Mouse (Mus musculus) heart, embryonic 14.5 days (tissue): ENCODE data around the gene Phrf1. TPM values are rescaled to one million over a fixed set of nuclear protein-coding genes. Genes with fewer than 3 reads are reported as not detected.
A peak's percentile ranks its signal among the peaks of the same experiment; 100 is the strongest.

ENCODE experiments used
- ATAC-seq: fragments of 200-750 bp; cut with Nextera tagmentation; 2 replicates; pipeline ENCODE4 v1.8.0; 2017; ENCODE audit warnings: low read depth, moderate TSS enrichment; ENCODE audit not compliant: insufficient number of reproducible peaks, insufficient read depth, low FRiP score
- H3K27ac ChIP-seq, 2 experiments: fragments of 200-500 bp in 1 of 2; fragments of 300-500 bp in 1 of 2; sonication (generic) in 1 of 2; replicated peaks in 1 of 2; 2 replicates each; pipeline ENCODE4 v1.5.1; 2012 to 2014; ENCODE audit warnings: low read depth in 2 of 2, low read length in 2 of 2, control low read depth in 1 of 2, mild to moderate bottlenecking in 1 of 2, mixed read lengths in 1 of 2; ENCODE audit not compliant: control insufficient read depth in 1 of 2, insufficient read depth in 1 of 2
- H3K27me3 ChIP-seq: fragments of 300-500 bp; sonication (generic); 2 replicates; pipeline ENCODE4 v1.6.1; 2014; ENCODE audit warnings: mild to moderate bottlenecking, low read length, control low read depth; ENCODE audit not compliant: control insufficient read depth, insufficient read depth
- H3K36me3 ChIP-seq: fragments of 300-500 bp; sonication (generic); 2 replicates; pipeline ENCODE4 v1.6.1; 2014; ENCODE audit warnings: mild to moderate bottlenecking, control low read depth, low read length, mixed read lengths; ENCODE audit not compliant: control insufficient read depth, insufficient read depth
- H3K4me1 ChIP-seq, 2 experiments: fragments of 200-500 bp in 1 of 2; fragments of 300-500 bp in 1 of 2; sonication (generic) in 1 of 2; 2 replicates each; pipeline ENCODE4 v1.6.1; 2012 to 2014; ENCODE audit warnings: low read length in 2 of 2, control low read depth in 1 of 2, mixed read lengths in 1 of 2; ENCODE audit not compliant: control insufficient read depth in 2 of 2, insufficient read depth in 2 of 2
- H3K4me2 ChIP-seq: fragments of 300-500 bp; sonication (generic); 2 replicates; pipeline ENCODE4 v1.6.1; 2014; ENCODE audit warnings: mild to moderate bottlenecking, low read length
- H3K4me3 ChIP-seq, 2 experiments: fragments of 200-500 bp in 1 of 2; fragments of 300-500 bp in 1 of 2; sonication (generic) in 1 of 2; 2 replicates each; pipeline ENCODE4 v1.5.1; 2012 to 2014; ENCODE audit warnings: low read length in 2 of 2, mild to moderate bottlenecking in 2 of 2, control low read depth in 1 of 2, low read depth in 1 of 2, moderate library complexity in 1 of 2; ENCODE audit not compliant: control insufficient read depth in 1 of 2, insufficient read depth in 1 of 2
- H3K9ac ChIP-seq: fragments of 300-500 bp; sonication (generic); 2 replicates; pipeline ENCODE4 v1.6.1; 2014; ENCODE audit warnings: mild to moderate bottlenecking, low read length
- H3K9me3 ChIP-seq: fragments of 300-500 bp; sonication (generic); 2 replicates; pipeline ENCODE4 v1.6.1; 2016; ENCODE audit warnings: low read length, control low read depth; ENCODE audit not compliant: control insufficient read depth
- WGBS: fragments of 180-500 bp; shearing (Covaris S2); extraction: QIAGEN DNeasy Blood & Tissue Kit; methylation state at CpG from one replicate; pipeline ENCODE4 v1.1.7; 2014; 5-methylcytosine and 5-hydroxymethylcytosine counted together
- polyA plus RNA-seq: library from polyadenylated mRNA; unstranded; fragments of >200 nt; fragmentation: Nextera tagmentation; extraction: Ambion mirVana; gene quantifications from 2 replicates; pipeline ENCODE4 v1.2.1, GENCODE M21; 2014

The Phrf1 gene
- polyA plus RNA-seq, 1 experiment from 2014 or later = 41.3 TPM

GRCm38 (mm10) chr7:141278766-141279590 is 50.4 kb downstream of the Phrf1 start, which contains the start of gene Sct:
Gene Sct (minus strand): TSS chr7:141279133.
- H3K36me3 ChIP-seq = no peaks in the 10 kb centered on the region
- 3% methylated on average over 46 of the region's 46 CpGs for WGBS
- peaks cover 17% of the 10 kb centered on the region; the same call in 1 of the 2 replicates for H3K27me3 ChIP-seq
- ATAC-seq = peak; percentile 41
- H3K4me2 ChIP-seq = peak within 1 kb of the TSS; percentile 98
- peaks cover 2 to 12% of the 10 kb centered on the region in 2 experiments; a peak in 3 of 4 replicates for H3K4me1 ChIP-seq
- H3K27ac ChIP-seq = no peak within 1 kb of the TSS
- H3K4me3 ChIP-seq = peak within 1 kb of the TSS; percentile 42 to 47
- H3K9ac ChIP-seq = peak within 1 kb of the TSS; percentile 57
- H3K9me3 ChIP-seq = no peaks in the 10 kb centered on the region

GRCm38 (mm10) chr7:141281442-141281841 is 52.9 kb downstream of the Phrf1 start:
- no peak overlapping the region for H3K9ac ChIP-seq
- peaks cover 17% of the 10 kb centered on the region; the same call in 1 of the 2 replicates for H3K27me3 ChIP-seq
- no peaks in the 10 kb centered on the region for H3K9me3 ChIP-seq
- ATAC-seq = no peak
- H3K36me3 ChIP-seq = no peaks in the 10 kb centered on the region
- H3K4me1 ChIP-seq = peaks cover 2 to 12% of the 10 kb centered on the region in 2 experiments; a peak in 3 of 4 replicates
- no peak overlapping the region for H3K4me3 ChIP-seq
- H3K4me2 ChIP-seq = no peak overlapping the region
- H3K27ac ChIP-seq = no peak overlapping the region
- WGBS = 80% methylated on average over 6 of the region's 6 CpGs

GRCm38 (mm10) chr7:141282756-141283155 is 54.2 kb downstream of the Phrf1 start:
- Histone ChIP-seq H3K9ac (no peak overlapping the region), H3K4me3 (no peak overlapping the region), H3K9me3 (no peaks in the 10 kb centered on the region), H3K27me3 (peaks cover 17% of the 10 kb centered on the region; the same call in 1 of the 2 replicates), H3K4me1 (peaks cover 2 to 12% of the 10 kb centered on the region in 2 experiments; a peak in 3 of 4 replicates), H3K27ac (no peak overlapping the region), H3K4me2 (no peak overlapping the region), H3K36me3 (no peaks in the 10 kb centered on the region)
- WGBS = 78% methylated on average over 4 of the region's 4 CpGs
- no peak for ATAC-seq

DNA sequence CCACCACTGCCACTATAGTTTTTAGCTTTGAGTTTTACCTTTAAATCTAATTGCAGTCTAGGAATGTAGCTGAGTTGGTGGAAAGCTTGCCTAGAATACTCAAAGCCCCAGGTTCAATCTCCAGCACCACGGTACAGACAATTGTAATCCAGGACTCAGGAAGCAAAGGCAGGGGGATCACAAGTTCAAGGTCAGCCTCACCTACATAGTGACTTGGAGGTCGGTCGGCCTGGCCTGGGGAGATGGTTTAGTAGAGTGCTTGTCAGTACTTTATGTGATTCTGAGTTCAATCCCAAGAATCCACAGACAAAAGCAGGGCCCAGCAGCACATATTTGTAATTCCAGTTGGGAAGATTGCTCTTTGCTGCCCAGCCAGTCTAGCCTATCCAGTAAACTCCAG is 59.5 kb downstream of the Phrf1 start:
- Histone ChIP-seq H3K4me1 (peaks cover 0 to 5% of the 10 kb centered on the region in 2 experiments; a peak in 2 of 4 replicates), H3K36me3 (no peaks in the 10 kb centered on the region), H3K27me3 (peaks cover 36% of the 10 kb centered on the region), H3K9me3 (no peaks in the 10 kb centered on the region), H3K4me3 (no peak overlapping the region), H3K4me2 (no peak overlapping the region), H3K27ac (no peak overlapping the region), H3K9ac (no peak overlapping the region)
- ATAC-seq = no peak
- WGBS = 61% methylated on average over 3 of the region's 3 CpGs

DNA sequence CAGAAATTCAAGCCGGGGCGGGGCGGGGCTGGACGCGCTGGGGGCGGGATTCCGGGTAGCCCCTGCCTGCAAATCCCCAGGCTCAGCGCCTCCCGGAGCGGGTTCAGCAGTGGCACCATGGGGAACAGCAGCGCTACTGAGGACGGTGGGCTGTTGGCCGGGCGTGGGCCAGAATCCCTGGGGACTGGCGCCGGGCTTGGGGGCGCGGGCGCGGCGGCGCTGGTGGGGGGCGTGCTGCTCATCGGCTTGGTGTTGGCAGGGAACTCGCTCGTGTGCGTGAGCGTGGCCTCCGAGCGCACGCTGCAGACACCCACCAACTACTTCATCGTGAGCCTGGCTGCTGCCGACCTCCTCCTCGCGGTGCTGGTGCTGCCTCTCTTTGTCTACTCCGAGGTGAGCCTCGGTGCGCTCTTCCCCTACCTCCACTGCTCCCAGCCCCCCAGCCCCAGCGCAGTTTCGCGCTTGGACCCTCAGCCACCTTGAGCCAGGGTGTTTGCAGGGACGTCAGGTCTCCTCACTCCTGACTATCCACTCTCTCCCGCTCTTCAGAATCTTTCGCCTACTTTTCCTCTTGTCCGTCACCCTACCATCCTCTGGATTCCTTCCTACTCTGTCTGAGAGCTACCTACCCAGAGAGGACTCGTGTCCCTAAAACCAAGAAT is 63.5 kb downstream of the Phrf1 start, which contains the start of gene Drd4:
Drd4 (plus strand) TSS at position 86 of the 662 bp plus-strand sequence.
- peaks cover 4% of the 10 kb centered on the region for H3K36me3 ChIP-seq
- peak within 1 kb of the TSS; percentile 44 for H3K9ac ChIP-seq
- 3% methylated on average over 35 of the region's 46 CpGs for WGBS
- no peak within 1 kb of the TSS for H3K27ac ChIP-seq
- H3K9me3 ChIP-seq = no peaks in the 10 kb centered on the region
- peaks cover 63% of the 10 kb centered on the region for H3K27me3 ChIP-seq
- H3K4me2 ChIP-seq = peak within 1 kb of the TSS; percentile 75
- no peak; the same call in 1 of the 2 replicates for ATAC-seq
- H3K4me1 ChIP-seq = peaks cover 4 to 22% of the 10 kb centered on the region in 2 experiments; a peak in 3 of 4 replicates
- peak within 1 kb of the TSS; percentile 35 to 39 for H3K4me3 ChIP-seq

DNA sequence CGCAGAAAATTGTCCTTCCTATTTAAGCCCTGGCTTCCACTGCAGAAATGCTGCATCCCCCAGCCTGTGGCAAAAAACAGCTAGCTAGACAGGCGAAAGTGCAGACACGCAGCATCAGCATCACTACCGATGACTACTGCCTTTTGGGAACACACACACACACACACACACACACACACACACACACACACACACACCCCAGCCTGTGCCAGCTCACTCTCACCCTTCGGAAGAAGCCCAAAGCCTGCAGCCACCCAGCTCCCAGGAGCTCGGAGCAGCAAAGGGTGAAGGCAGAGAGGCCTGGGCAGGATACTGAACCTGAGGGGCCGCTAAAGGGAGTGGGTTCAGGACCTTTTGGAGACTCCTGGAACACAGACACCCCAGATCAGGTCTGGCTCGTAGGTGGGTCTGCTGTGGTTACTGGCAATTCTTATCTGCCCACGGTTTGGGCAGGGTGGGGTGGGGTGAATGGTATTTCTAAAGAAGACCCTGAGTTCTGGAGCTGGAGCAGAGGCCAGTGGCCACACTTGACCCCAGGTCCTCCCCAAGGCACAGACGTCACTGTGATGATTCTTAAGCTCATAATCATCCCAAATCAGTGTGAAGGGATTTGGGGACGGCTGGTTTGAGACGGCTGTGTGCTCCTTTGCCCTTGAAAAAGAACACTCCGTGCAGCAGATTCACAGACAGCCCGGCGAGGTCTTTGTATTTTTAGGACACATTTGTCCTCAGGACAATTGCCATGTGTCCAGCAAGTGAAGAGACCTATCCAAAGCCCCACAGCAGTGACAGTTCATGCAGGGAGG is 64.2 kb downstream of the Phrf1 start:
- no peaks in the 10 kb centered on the region for H3K9me3 ChIP-seq
- WGBS = 40% methylated on average over 15 of the region's 15 CpGs
- peaks cover 4 to 22% of the 10 kb centered on the region in 2 experiments; a peak in 3 of 4 replicates for H3K4me1 ChIP-seq
- H3K36me3 ChIP-seq = peaks cover 9% of the 10 kb centered on the region
- no peak overlapping the region for H3K9ac ChIP-seq
- peaks cover 63% of the 10 kb centered on the region for H3K27me3 ChIP-seq
- H3K27ac ChIP-seq = no peak overlapping the region
- H3K4me3 ChIP-seq = peak overlapping the region in 1 of 2 experiments; percentile 39; a peak in 2 of 4 replicates
- H3K4me2 ChIP-seq = peak overlapping the region; percentile 75
- no peak for ATAC-seq
